21 mouse cellular contexts compared by ENCODE assay signal in genomic region chr2:119572471-119572870, GRCm38 (mm10). TPM values are rescaled to one million over a fixed set of nuclear protein-coding genes. Genes with fewer than 3 reads are reported as not detected.
DNase-seq lines count a peak whose midpoint lies in the region; ATAC-seq and TF ChIP-seq lines count a peak whose summit lies in the region.
"Had no signal": no experiment of that assay in that cellular context is flagged by ENCODE, and none has a peak within 500 bp of the region (broad histone marks: within the 10 kb centered on the region; RNA-seq: fewer than 3 reads in every experiment).

No protein-coding gene starts in this region.

- no peaks in the 10 kb centered on the region for H3K27me3 ChIP-seq in liver, postnatal 0 days (ENCODE audit: insufficient read depth, low read length)
- H3K27me3 ChIP-seq in liver, embryonic 12.5 days (replicated peaks), result no peaks in the 10 kb centered on the region
- H3K27me3 ChIP-seq: embryonic facial prominence, embryonic 15.5 days; hindbrain, embryonic 15.5 days; kidney, embryonic 15.5 days; limb, embryonic 15.5 days; midbrain, embryonic 12.5 days; Patski had no signal

- TF ChIP-seq EP300 in liver, postnatal 0 days (IDR thresholded peaks at IDR 0.05; ENCODE audit: low read depth), result peak; percentile 77

- peaks cover 5% of the 10 kb centered on the region for H3K4me1 ChIP-seq in liver, postnatal 0 days (ENCODE audit: insufficient read depth)
- H3K4me1 ChIP-seq in liver, embryonic 12.5 days, result peaks cover 5% of the 10 kb centered on the region
- H3K4me1 ChIP-seq: embryonic facial prominence, embryonic 15.5 days; hindbrain, embryonic 15.5 days; kidney, embryonic 15.5 days; limb, embryonic 15.5 days; midbrain, embryonic 12.5 days had no signal

- peak overlapping the region; percentile 70 for H3K27ac ChIP-seq in liver, postnatal 0 days (ENCODE audit: low read depth)
- H3K27ac ChIP-seq in liver, embryonic 12.5 days, result no peak overlapping the region
- no peak overlapping the region for H3K27ac ChIP-seq in gastrocnemius, adult 2 months
- H3K27ac ChIP-seq: embryonic facial prominence, embryonic 15.5 days; heart, embryonic 10.5 days; hindbrain, embryonic 15.5 days; kidney, embryonic 15.5 days; limb, embryonic 15.5 days; midbrain, embryonic 12.5 days had no signal

- H3K9me3 ChIP-seq in liver, postnatal 0 days (ENCODE audit: low read length), result no peaks in the 10 kb centered on the region
- no peaks in the 10 kb centered on the region for H3K9me3 ChIP-seq in liver, embryonic 12.5 days (replicated peaks)
- H3K9me3 ChIP-seq: embryonic facial prominence, embryonic 15.5 days; heart, embryonic 10.5 days; hindbrain, embryonic 15.5 days; kidney, embryonic 15.5 days; limb, embryonic 15.5 days; midbrain, embryonic 12.5 days had no signal

- H3K4me3 ChIP-seq in liver, postnatal 0 days (ENCODE audit: low read depth, low read length), result no peak overlapping the region
- H3K4me3 ChIP-seq in liver, embryonic 12.5 days, result no peak overlapping the region
- no peak overlapping the region for H3K4me3 ChIP-seq in gastrocnemius, adult 2 months
- H3K4me3 ChIP-seq: embryonic facial prominence, embryonic 15.5 days; heart, embryonic 10.5 days; hindbrain, embryonic 15.5 days; kidney, embryonic 15.5 days; limb, embryonic 15.5 days; midbrain, embryonic 12.5 days had no signal

- no peak overlapping the region for H3K4me2 ChIP-seq in liver, postnatal 0 days (ENCODE audit: low read depth, low read length)
- H3K4me2 ChIP-seq in liver, embryonic 12.5 days, result no peak overlapping the region
- H3K4me2 ChIP-seq: embryonic facial prominence, embryonic 15.5 days; hindbrain, embryonic 15.5 days; kidney, embryonic 15.5 days; limb, embryonic 15.5 days; midbrain, embryonic 12.5 days had no signal

- TF ChIP-seq CTCF in liver, postnatal 0 days (IDR thresholded peaks at IDR 0.05; ENCODE audit: low read depth), result no peak
- no peak for TF ChIP-seq CTCF in gastrocnemius, adult 2 months (IDR thresholded peaks at IDR 0.05)

- WGBS in liver, postnatal 0 days (ENCODE audit: insufficient replicate concordance), result 46% methylated on average over 1 of the region's 1 CpGs
- WGBS in liver, embryonic 12.5 days (ENCODE audit: insufficient replicate concordance), result 79% methylated on average over 1 of the region's 1 CpGs

- DNase-seq in adrenal gland, postnatal 10 days, result peak; percentile 57
- no peak for DNase-seq in adrenal gland, adult 8-10 months
- peak; percentile 49 for DNase-seq in liver, postnatal 0 days
- DNase-seq in lung, postnatal 14 days, result peak; percentile 34
- peak; percentile 23 for DNase-seq in yolk sac, embryonic 10.5 days (ENCODE audit: low spot score)
- no peak for DNase-seq in right cerebral cortex, adult 2 months (ENCODE audit: low spot score in 2 of 2)
- no peak for DNase-seq in gastrocnemius, adult 2 months
- DNase-seq: cerebellum, adult 2 months; heart, postnatal 4 days; left cerebral cortex, postnatal 4 days; right cerebral cortex, postnatal 14 days had no signal

- H3K9ac ChIP-seq in liver, postnatal 0 days (replicated peaks), result no peak overlapping the region
- H3K9ac ChIP-seq in liver, embryonic 12.5 days, result no peak overlapping the region
- H3K9ac ChIP-seq: embryonic facial prominence, embryonic 15.5 days; hindbrain, embryonic 15.5 days; kidney, embryonic 15.5 days; limb, embryonic 15.5 days; midbrain, embryonic 12.5 days had no signal

- ATAC-seq in liver, postnatal 0 days, result peak; percentile 61
- ATAC-seq in liver, embryonic 12.5 days, result no peak
- ATAC-seq: forebrain, embryonic 14.5 days; Patski had no signal

- intact Hi-C loops in gastrocnemius, adult 2 months (cut with DNase I), result no loop called here

- peaks cover 37% of the 10 kb centered on the region for H3K36me3 ChIP-seq in liver, postnatal 0 days (replicated peaks; ENCODE audit: insufficient read depth, low read length)
- peaks cover 34% of the 10 kb centered on the region for H3K36me3 ChIP-seq in liver, embryonic 12.5 days

RNA-seq across cellular contexts. Expression of gene Chp1, which starts 25.0 kb away (rescaled TPM):
- 100 to 1,000 TPM; 192 to 233 TPM for total RNA-seq in adrenal gland, postnatal 10 days (2021)
- 100 to 1,000 TPM; 229 to 290 (median 261) TPM for total RNA-seq in adrenal gland, adult 8-10 months (2022)
- 146 and 149 TPM in 2 replicates for polyA plus RNA-seq in liver, postnatal 0 days (2015; fragmentation: Nextera tagmentation; extraction: Ambion mirVana)
- 43.4 and 44.1 TPM in 2 replicates for polyA plus RNA-seq in liver, embryonic 12.5 days (2016; fragmentation: Nextera tagmentation; extraction: Ambion mirVana)
- total RNA-seq in gastrocnemius, adult 2 months (2021), result 10 to 100 TPM; 75.1 to 80.9 TPM

RNA-seq across cellular contexts. Expression of gene Exd1, which starts 25.0 kb away (rescaled TPM):
- 1 to 10 TPM in 1 of 2 experiments, under 1 TPM in 1; 0.79 to 1.1 TPM for total RNA-seq in adrenal gland, postnatal 10 days (2021)
- 1 to 10 TPM in 3 of 4 experiments, under 1 TPM in 1; 0.99 to 2.1 (median 1.1) TPM for total RNA-seq in adrenal gland, adult 8-10 months (2022)
- polyA plus RNA-seq in liver, postnatal 0 days (2015; fragmentation: Nextera tagmentation; extraction: Ambion mirVana), result 0.18 and 0.29 TPM in 2 replicates
- polyA plus RNA-seq in liver, embryonic 12.5 days (2016; fragmentation: Nextera tagmentation; extraction: Ambion mirVana), result 0.07 and 0.17 TPM in 2 replicates
- 1 to 10 TPM in 1 of 2 experiments, under 1 TPM in 1; 0.77 to 2.0 TPM for total RNA-seq in gastrocnemius, adult 2 months (2021)
- total RNA-seq: monocyte, adult 5-6 weeks had no signal

RNA-seq across cellular contexts. Expression of gene Nusap1, which starts 45.6 kb away (rescaled TPM):
- 10 to 100 TPM; 13.2 to 14.5 TPM for total RNA-seq in adrenal gland, postnatal 10 days (2021)
- 1 to 10 TPM in 3 of 4 experiments, under 1 TPM in 1; 0.64 to 1.8 (median 1.4) TPM for total RNA-seq in adrenal gland, adult 8-10 months (2022)
- polyA plus RNA-seq in liver, postnatal 0 days (2015; fragmentation: Nextera tagmentation; extraction: Ambion mirVana), result 45.8 and 48.5 TPM in 2 replicates
- 90.2 and 91.3 TPM in 2 replicates for polyA plus RNA-seq in liver, embryonic 12.5 days (2016; fragmentation: Nextera tagmentation; extraction: Ambion mirVana)
- total RNA-seq in gastrocnemius, adult 2 months (2021), result under 1 TPM; 0.11 to 0.28 TPM

RNA-seq across cellular contexts. Expression of gene Oip5, which starts 45.8 kb away (rescaled TPM):
- 1 to 10 TPM; 5.8 to 6.1 TPM for total RNA-seq in adrenal gland, postnatal 10 days (2021)
- total RNA-seq in adrenal gland, adult 8-10 months (2022), result 1 to 10 TPM in 3 of 4 experiments, under 1 TPM in 1; 0.65 to 1.8 (median 1.2) TPM
- polyA plus RNA-seq in liver, postnatal 0 days (2015; fragmentation: Nextera tagmentation; extraction: Ambion mirVana), result 14.3 and 16.5 TPM in 2 replicates
- polyA plus RNA-seq in liver, embryonic 12.5 days (2016; fragmentation: Nextera tagmentation; extraction: Ambion mirVana), result 43.6 and 46.4 TPM in 2 replicates
- not detected for total RNA-seq in gastrocnemius, adult 2 months (2021)

Comparison
In these comparisons a context has a peak if more than half of its experiments do, and no peak if none do; other contexts are left out.
1. DNase-seq: peak in adrenal gland, postnatal 10 days (single experiment), liver, postnatal 0 days (single experiment), lung, postnatal 14 days (single experiment) and yolk sac, embryonic 10.5 days (single experiment); none in adrenal gland, adult 8-10 months (single experiment), right cerebral cortex, adult 2 months (0 of 2) and gastrocnemius, adult 2 months (single experiment).
2. RNA of gene Nusap1, which starts 45.6 kb away (total RNA-seq): 13.2 to 14.5 TPM in adrenal gland, postnatal 10 days; 0.64 to 1.8 TPM in adrenal gland, adult 8-10 months and 0.11 to 0.28 TPM in gastrocnemius, adult 2 months; every median in the first group is over 4 times any median in the second.